In the genomic region with DNA sequence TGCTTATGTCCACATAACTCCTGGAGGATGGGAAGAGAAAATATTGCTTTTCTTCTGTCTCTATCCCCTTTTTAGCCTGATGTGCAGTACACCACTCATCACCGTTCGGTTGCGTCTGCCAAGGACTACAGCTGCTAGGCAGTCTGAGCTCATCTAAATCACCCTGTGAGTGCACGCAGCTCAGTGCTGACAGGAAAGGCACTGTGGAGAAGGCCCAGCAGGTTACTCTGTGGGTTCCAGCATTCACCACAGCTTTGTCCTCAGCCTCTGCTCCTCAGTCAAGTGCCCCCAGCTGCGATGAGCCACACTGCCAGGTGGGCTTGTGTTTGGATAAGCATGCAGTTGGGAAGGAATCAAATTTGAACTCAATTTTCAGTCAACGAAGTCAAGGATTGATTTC, we compare ENCODE assay signal across 12 mouse cellular contexts.
DNase-seq lines count a peak whose midpoint lies in the region; ATAC-seq and TF ChIP-seq lines count a peak whose summit lies in the region.
"Had no signal": no experiment of that assay in that cellular context is flagged by ENCODE, and none has a peak within 500 bp of the region (broad histone marks: within the 10 kb centered on the region; RNA-seq: fewer than 3 reads in every experiment).

No protein-coding gene starts in this region.

- peak; percentile 61; the same call in 1 of the 2 replicates for ATAC-seq in forebrain, embryonic 16.5 days
- ATAC-seq in forebrain, embryonic 11.5 days (replicated peaks; ENCODE audit: low FRiP score): no peak
- ATAC-seq: liver, postnatal 0 days had no signal

- H3K9ac ChIP-seq in forebrain, embryonic 16.5 days (replicated peaks; ENCODE audit: low read depth, low read length): no peak overlapping the region
- H3K9ac ChIP-seq in forebrain, embryonic 11.5 days (ENCODE audit: low read length): no peak overlapping the region
- H3K9ac ChIP-seq: liver, postnatal 0 days; midbrain, embryonic 12.5 days had no signal

- no peaks in the 10 kb centered on the region for H3K9me3 ChIP-seq in forebrain, embryonic 16.5 days (ENCODE audit: control insufficient read depth, low read length)
- H3K9me3 ChIP-seq in forebrain, embryonic 11.5 days (ENCODE audit: control insufficient read depth, low read length): no peaks in the 10 kb centered on the region
- H3K9me3 ChIP-seq: midbrain, embryonic 12.5 days had no signal

- no peaks in the 10 kb centered on the region for H3K4me1 ChIP-seq in forebrain, embryonic 16.5 days (replicated peaks; ENCODE audit: control insufficient read depth, insufficient read depth, low read length)
- H3K4me1 ChIP-seq in forebrain, embryonic 11.5 days (replicated peaks; ENCODE audit: control insufficient read depth, insufficient read depth, low read length): no peaks in the 10 kb centered on the region
- H3K4me1 ChIP-seq: midbrain, embryonic 12.5 days had no signal

- 58% methylated on average over 6 of the region's 6 CpGs for WGBS in forebrain, embryonic 16.5 days
- 79% methylated on average over 6 of the region's 6 CpGs for WGBS in forebrain, embryonic 11.5 days

- no peaks in the 10 kb centered on the region for H3K27me3 ChIP-seq in forebrain, embryonic 16.5 days (replicated peaks; ENCODE audit: control insufficient read depth, insufficient read depth, low read length)
- H3K27me3 ChIP-seq in forebrain, embryonic 11.5 days (ENCODE audit: control insufficient read depth, insufficient read depth, low read length): no peaks in the 10 kb centered on the region
- H3K27me3 ChIP-seq: midbrain, embryonic 12.5 days had no signal

- no peak overlapping the region for H3K4me3 ChIP-seq in forebrain, embryonic 16.5 days (replicated peaks; ENCODE audit: low read length)
- no peak overlapping the region for H3K4me3 ChIP-seq in forebrain, embryonic 11.5 days (ENCODE audit: low read depth, low read length)
- H3K4me3 ChIP-seq in layer of hippocampus, adult 2 months: no peak overlapping the region
- H3K4me3 ChIP-seq: midbrain, embryonic 12.5 days had no signal

- intact Hi-C loops in heart, postnatal 14 days (cut with DNase I): no loop called here

- TF ChIP-seq POLR2A in brain, embryonic 14.5 days (IDR thresholded peaks at IDR 0.05; ENCODE audit: borderline replicate concordance, extremely low read depth, insufficient read depth, insufficient read length, poor library complexity, severe bottlenecking): no peak

- no peak for DNase-seq in forebrain, embryonic 11.5 days (ENCODE audit: low spot score)
- peak; percentile 6 for DNase-seq in layer of hippocampus, adult 9-11 months
- DNase-seq in layer of hippocampus, adult 2 months (ENCODE audit: low spot score in 2 of 2): no peak
- peak; percentile 59 for DNase-seq in brain, embryonic 14.5 days (ENCODE audit: low read depth)
- DNase-seq in heart, postnatal 14 days: peak; percentile 27 to 50
- no peak for DNase-seq in kidney, adult 11 months
- DNase-seq in adrenal gland, adult 2 months: no peak
- DNase-seq: adrenal gland, postnatal 25 days; cerebellum, adult 9-11 months; liver, postnatal 0 days had no signal

- no peak overlapping the region for H3K4me2 ChIP-seq in forebrain, embryonic 16.5 days (ENCODE audit: low read length)
- no peak overlapping the region for H3K4me2 ChIP-seq in forebrain, embryonic 11.5 days (ENCODE audit: low read depth, low read length, severe bottlenecking)
- H3K4me2 ChIP-seq: midbrain, embryonic 12.5 days had no signal

- no peaks in the 10 kb centered on the region for H3K36me3 ChIP-seq in forebrain, embryonic 16.5 days (ENCODE audit: control insufficient read depth, insufficient read depth)
- H3K36me3 ChIP-seq in forebrain, embryonic 11.5 days (ENCODE audit: control insufficient read depth, insufficient read depth, low read length): no peaks in the 10 kb centered on the region
- H3K36me3 ChIP-seq: midbrain, embryonic 12.5 days had no signal

- no peak for TF ChIP-seq CTCF in layer of hippocampus, adult 2 months (conservative IDR thresholded peaks at IDR 0.05)
- TF ChIP-seq CTCF in brain, embryonic 14.5 days (IDR thresholded peaks at IDR 0.05; ENCODE audit: borderline replicate concordance, extremely low read depth, insufficient read depth, insufficient read length): no peak

- no peak overlapping the region for H3K27ac ChIP-seq in forebrain, embryonic 16.5 days (ENCODE audit: low read length)
- H3K27ac ChIP-seq in forebrain, embryonic 11.5 days (ENCODE audit: low read depth, low read length): no peak overlapping the region
- no peak overlapping the region for H3K27ac ChIP-seq in layer of hippocampus, adult 2 months
- H3K27ac ChIP-seq: midbrain, embryonic 12.5 days had no signal

Comparison
In these comparisons a context has a peak if more than half of its experiments do, and no peak if none do; other contexts are left out.
1. DNase-seq: peak in layer of hippocampus, adult 9-11 months (single experiment), brain, embryonic 14.5 days (single experiment) and heart, postnatal 14 days (2 of 2); none in forebrain, embryonic 11.5 days (single experiment), layer of hippocampus, adult 2 months (0 of 2), kidney, adult 11 months (single experiment) and adrenal gland, adult 2 months (single experiment).